Mouse (Mus musculus) liver, embryonic 18 days (tissue): ENCODE data around the gene Tfap2c. TPM values are rescaled to one million over a fixed set of nuclear protein-coding genes. Genes with fewer than 3 reads are reported as not detected.

ENCODE experiments used
- polyA plus RNA-seq: library from polyadenylated mRNA; depleted of rRNA; stranded (reverse); fragments of >200 nt; gene quantifications from 2 replicates; pipeline ENCODE4 v1.2.3, GENCODE M21; 2012; rRNA removed

Gene Tfap2c
- polyA plus RNA-seq: not detected in 2 replicates

GRCm38 (mm10) chr2:172549371-172550155 is at the start of gene Tfap2c:
Tfap2c (plus strand) TSS chr2:172549593.

Other genes with a start within 250 kb of the Tfap2c start
- 64.8 and 65.4 TPM in 2 replicates for gene Fam210b, start 204.0 kb upstream of the Tfap2c start, polyA plus RNA-seq
- gene Aurka, start 179.1 kb upstream of the Tfap2c start, polyA plus RNA-seq: 31.6 and 33.3 TPM in 2 replicates
- gene Cstf1, start 178.9 kb upstream of the Tfap2c start, polyA plus RNA-seq: 21.2 and 21.4 TPM in 2 replicates
- 0.48 and 0.49 TPM in 2 replicates for gene Cass4, start 155.8 kb upstream of the Tfap2c start, polyA plus RNA-seq
- gene Rtf2, start 109.0 kb upstream of the Tfap2c start, polyA plus RNA-seq: 29.0 and 31.1 TPM in 2 replicates
- gene Gcnt7, start 91.0 kb upstream of the Tfap2c start, polyA plus RNA-seq: not detected in 2 replicates
- 0.13 TPM in 1 of 2 replicates, not detected in the other for gene Fam209, start 77.1 kb upstream of the Tfap2c start, polyA plus RNA-seq